Mouse (Mus musculus) ES-E14 (cell line): ENCODE results near the gene Dicer1. TPM values are rescaled to one million over a fixed set of nuclear protein-coding genes. Genes with fewer than 3 reads are reported as not detected.

Experiments used
- DNase-seq: peaks from one replicate; pipeline ENCODE4 v3.0.0-alpha.2; 2013; ENCODE audit warnings: low read depth, low spot score
- H3K27ac ChIP-seq: 2 replicates; pipeline ENCODE4 v1.5.1; 2012; ENCODE audit warnings: low read depth, mild to moderate bottlenecking, low read length, moderate library complexity, mixed read lengths; ENCODE audit not compliant: poor library complexity, insufficient read depth, severe bottlenecking
- H3K36me3 ChIP-seq: 2 replicates; pipeline ENCODE4 v1.6.1; 2012; ENCODE audit warnings: mild to moderate bottlenecking, low read length, moderate library complexity, mixed read lengths; ENCODE audit not compliant: control insufficient read depth, poor library complexity, insufficient read depth, severe bottlenecking
- H3K4me1 ChIP-seq, 2 experiments: fragments of 150-350 bp in 1 of 2; sonication (generic) in 1 of 2; 2 replicates each; pipeline ENCODE4 v1.6.1; 2012; ENCODE audit warnings: low read length in 2 of 2, mild to moderate bottlenecking in 1 of 2, mixed read lengths in 1 of 2; ENCODE audit not compliant: control insufficient read depth in 2 of 2, insufficient read depth in 2 of 2, poor library complexity in 1 of 2
- H3K4me3 ChIP-seq, 2 experiments: fragments of 150-350 bp in 1 of 2; sonication (generic) in 1 of 2; 2 replicates each; pipeline ENCODE4 v1.5.1; 2012; ENCODE audit warnings: low read length in 2 of 2, low read depth in 1 of 2, mild to moderate bottlenecking in 1 of 2, mixed read lengths in 1 of 2; ENCODE audit not compliant: insufficient read depth in 1 of 2, poor library complexity in 1 of 2, severe bottlenecking in 1 of 2
- H3K9ac ChIP-seq: 2 replicates; pipeline ENCODE4 v1.6.1; 2012; ENCODE audit warnings: low read depth, mild to moderate bottlenecking, low read length, mixed read lengths; ENCODE audit not compliant: poor library complexity, insufficient read depth, severe bottlenecking
- H3K9me3 ChIP-seq: fragments of 150-350 bp; sonication (generic); 2 replicates; pipeline ENCODE4 v1.6.1; 2012; ENCODE audit warnings: low read depth, mild to moderate bottlenecking, low read length; ENCODE audit not compliant: control insufficient read depth, insufficient read depth
- CHD2 ChIP-seq: IDR thresholded peaks from 2 replicates; pipeline ENCODE4 v1.6.1; 2014; ENCODE audit warnings: mild to moderate bottlenecking, low read depth, low read length, inconsistent platforms
- HCFC1 ChIP-seq: IDR thresholded peaks from 2 replicates; pipeline ENCODE4 v1.6.1; 2012; ENCODE audit warnings: low read length, inconsistent platforms, borderline replicate concordance; ENCODE audit not compliant: insufficient read depth
- MAFK ChIP-seq: IDR thresholded peaks from 2 replicates; pipeline ENCODE4 v1.6.1; 2014; ENCODE audit warnings: mild to moderate bottlenecking, low read depth, low read length, inconsistent platforms; ENCODE audit not compliant: insufficient read depth
- ZC3H11A ChIP-seq: IDR thresholded peaks from 2 replicates; pipeline ENCODE4 v1.6.1; 2012; ENCODE audit warnings: low read depth, mild to moderate bottlenecking, inconsistent platforms, low read length, borderline replicate concordance
- ZNF384 ChIP-seq: IDR thresholded peaks from 2 replicates; pipeline ENCODE4 v1.6.1; 2012; ENCODE audit warnings: low read depth, low read length, inconsistent platforms
- in situ Hi-C, 2 experiments: fragments of 600-800 bp; cut with MboI; formaldehyde crosslinking; loops; one replicate each; pipeline ENCODE4 v1.15.1; 2025; ENCODE audit warnings: low sequenced_read_pairs in 2 of 2, inconsistent platforms in 1 of 2; ENCODE audit not compliant: unreplicated experiment in 2 of 2
- total RNA-seq: library from RNA; depleted of rRNA; stranded (reverse); fragments of 300-350 nt; gene quantifications from 2 replicates; pipeline ENCODE4 v1.2.3, GENCODE M21; 2012

Gene Dicer1
- total RNA-seq, 1 experiment, result 51.9 TPM

GRCm38 (mm10) chr12:104794957-104795356 is 43.2 kb upstream of the Dicer1 start:
- in situ Hi-C loops, result no loop called here
- peaks cover 0 to 7% of the 10 kb centered on the region in 2 experiments; a peak in 1 of 4 replicates for H3K4me1 ChIP-seq
- no peak overlapping the region for H3K9ac ChIP-seq
- H3K36me3 ChIP-seq, result no peaks in the 10 kb centered on the region; the same call in 1 of the 2 replicates
- TF ChIP-seq ZNF384 (no peak), CHD2 (no peak), MAFK (no peak), ZC3H11A (no peak), HCFC1 (no peak)
- no peak overlapping the region for H3K4me3 ChIP-seq
- no peak for DNase-seq
- H3K9me3 ChIP-seq, result no peaks in the 10 kb centered on the region
- H3K27ac ChIP-seq, result no peak overlapping the region

GRCm38 (mm10) chr12:104793486-104793885 is 41.7 kb upstream of the Dicer1 start:
- Histone ChIP-seq H3K4me3 (no peak overlapping the region), H3K27ac (no peak overlapping the region), H3K9me3 (no peaks in the 10 kb centered on the region), H3K9ac (no peak overlapping the region), H3K36me3 (no peaks in the 10 kb centered on the region; the same call in 1 of the 2 replicates), H3K4me1 (peaks cover 3 to 15% of the 10 kb centered on the region in 2 experiments; a peak in 2 of 4 replicates)
- in situ Hi-C loops, result no loop called here
- TF ChIP-seq ZC3H11A (no peak), ZNF384 (no peak), MAFK (no peak), CHD2 (no peak), HCFC1 (no peak)
- no peak for DNase-seq

- H3K9me3 ChIP-seq, result no peaks in the 10 kb centered on the region
- no peaks in the 10 kb centered on the region for H3K4me1 ChIP-seq
- TF ChIP-seq MAFK, result no peak
- TF ChIP-seq HCFC1, result no peak
- no peak for TF ChIP-seq ZC3H11A
- TF ChIP-seq ZNF384, result no peak
- no peak for TF ChIP-seq CHD2
- in situ Hi-C loops, result no loop called here
- H3K36me3 ChIP-seq, result peaks cover 10% of the 10 kb centered on the region; the same call in 1 of the 2 replicates
- no peak overlapping the region for H3K9ac ChIP-seq
- H3K4me3 ChIP-seq, result no peak overlapping the region
- no peak overlapping the region for H3K27ac ChIP-seq
- no peak for DNase-seq
Measured at GRCm38 (mm10) chr12:104777603-104778002, 25.9 kb upstream of the Dicer1 start.

DNA sequence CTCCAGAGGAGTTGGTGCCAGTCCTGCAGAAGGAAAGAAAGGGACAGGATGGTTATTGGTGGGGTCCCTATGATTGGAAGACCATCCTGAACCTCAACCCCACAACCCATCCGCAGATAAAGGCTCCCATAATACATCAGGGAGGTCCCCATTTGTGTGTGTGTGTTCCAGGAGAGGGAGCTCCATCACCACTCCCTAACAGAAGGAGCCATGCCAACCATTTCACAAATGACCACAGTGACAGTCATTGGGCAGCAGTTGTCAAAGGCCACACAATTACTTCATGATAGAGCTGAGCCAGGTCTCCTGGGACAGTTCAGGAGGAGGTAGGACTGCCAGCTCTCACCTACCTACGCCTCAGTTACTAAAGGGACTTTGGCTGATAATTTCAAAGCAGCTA is 20.2 kb upstream of the Dicer1 start:
- no peak for DNase-seq
- H3K4me1 ChIP-seq, result peaks cover 0 to 12% of the 10 kb centered on the region in 2 experiments; a peak in 1 of 4 replicates
- in situ Hi-C loops, result no loop called here

DNA sequence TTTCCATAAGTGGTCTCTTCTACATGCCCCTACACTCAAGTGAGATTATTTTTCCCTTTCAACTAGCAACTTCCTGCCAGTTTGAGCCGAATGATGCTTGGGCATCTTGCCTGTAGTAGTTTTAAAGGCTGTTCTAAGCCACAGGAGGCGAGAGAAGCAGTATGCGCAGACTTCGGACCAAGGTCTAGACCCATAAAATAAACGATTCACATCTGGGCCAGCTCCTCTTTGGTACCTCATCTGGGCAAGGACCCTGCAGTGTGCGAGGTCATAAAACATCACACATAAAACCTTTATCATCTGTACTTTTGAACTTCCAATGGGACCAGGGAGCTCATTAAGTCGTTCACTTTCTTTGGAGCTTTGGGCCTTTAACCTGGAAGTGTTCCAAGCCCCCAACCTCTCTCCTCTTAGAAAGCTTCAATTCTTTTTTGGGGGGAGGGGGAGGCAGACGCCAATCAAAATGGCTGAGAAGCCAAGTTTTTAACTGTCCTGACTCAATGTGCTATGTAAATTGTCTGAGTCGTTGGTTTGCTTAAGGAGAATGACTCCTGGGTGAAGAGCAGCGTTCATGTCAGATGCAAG is 17.5 kb upstream of the Dicer1 start:
- Histone ChIP-seq H3K4me3 (no peak overlapping the region), H3K27ac (no peak overlapping the region), H3K9me3 (no peaks in the 10 kb centered on the region), H3K36me3 (no peaks in the 10 kb centered on the region), H3K9ac (no peak overlapping the region), H3K4me1 (peaks cover 0 to 17% of the 10 kb centered on the region in 2 experiments; a peak in 1 of 4 replicates)
- TF ChIP-seq MAFK (no peak), ZNF384 (no peak), CHD2 (no peak), ZC3H11A (no peak), HCFC1 (no peak)
- no peak for DNase-seq
- in situ Hi-C loops, result no loop called here

More for the DNA sequence above, 20.2 kb upstream of the Dicer1 start:
- Histone ChIP-seq H3K36me3 (no peaks in the 10 kb centered on the region; the same call in 1 of the 2 replicates), H3K4me3 (no peak overlapping the region), H3K27ac (no peak overlapping the region), H3K9me3 (no peaks in the 10 kb centered on the region), H3K9ac (no peak overlapping the region)
- TF ChIP-seq HCFC1 (no peak), ZC3H11A (no peak), MAFK (no peak), ZNF384 (no peak), CHD2 (no peak)
